Mouse (Mus musculus): ENCODE data around the gene Birc5. TPM values are rescaled to one million over a fixed set of nuclear protein-coding genes. Genes with fewer than 3 reads are reported as not detected.
A peak's percentile ranks its signal among the peaks of the same experiment; 100 is the strongest.

Gene Birc5
- total RNA-seq (2014; rRNA removed) (3.2 and 6.0 TPM in 2 replicates), polyA plus RNA-seq (2015; fragmentation: Nextera tagmentation; extraction: Ambion mirVana) (13.1 and 13.2 TPM in 2 replicates)

DNA sequence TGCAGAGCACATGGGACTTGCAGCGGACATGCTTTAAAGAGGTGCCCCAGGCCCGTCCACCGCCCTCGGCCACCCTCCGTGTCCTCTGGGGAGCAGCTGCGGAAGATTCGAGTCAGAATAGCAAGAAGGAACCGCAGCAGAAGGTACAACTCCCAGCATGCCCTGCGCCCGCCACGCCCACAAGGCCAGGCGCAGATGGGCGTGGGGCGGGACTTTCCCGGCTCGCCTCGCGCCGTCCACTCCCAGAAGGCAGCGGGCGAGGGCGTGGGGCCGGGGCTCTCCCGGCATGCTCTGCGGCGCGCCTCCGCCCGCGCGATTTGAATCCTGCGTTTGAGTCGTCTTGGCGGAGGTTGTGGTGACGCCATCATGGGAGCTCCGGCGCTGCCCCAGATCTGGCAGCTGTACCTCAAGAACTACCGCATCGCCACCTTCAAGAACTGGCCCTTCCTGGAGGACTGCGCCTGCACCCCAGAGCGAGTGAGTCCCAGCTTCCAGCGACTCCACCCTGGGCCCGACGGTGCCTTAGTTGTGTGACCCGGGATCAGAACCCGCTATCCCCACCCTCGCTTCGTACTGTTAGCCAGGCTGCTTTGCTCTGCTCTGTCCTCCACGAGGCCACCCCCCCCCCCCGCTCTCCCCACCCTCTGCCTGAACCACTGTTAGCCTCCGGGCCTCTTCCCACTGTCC is at the start of gene Birc5:
Birc5 (plus strand) TSS at position 267 of the 687 bp plus-strand sequence.
- H3K4me1 ChIP-seq (ENCODE audit: insufficient read depth, low read length), result peaks cover 5% of the 10 kb centered on the region
- H3K27ac ChIP-seq (ENCODE audit: low read depth, low read length), result peak within 1 kb of the TSS; percentile 99
- no peaks in the 10 kb centered on the region for H3K36me3 ChIP-seq (ENCODE audit: insufficient read depth, low read length)
- peak within 1 kb of the TSS; percentile 93 for H3K9ac ChIP-seq (replicated peaks; ENCODE audit: low read length, poor library complexity, severe bottlenecking)
- H3K27me3 ChIP-seq (ENCODE audit: insufficient read depth, low read length), result no peaks in the 10 kb centered on the region
- 0% methylated on average over 50 of the region's 51 CpGs for whole genome bisulfite sequencing
- no peaks in the 10 kb centered on the region for H3K9me3 ChIP-seq (ENCODE audit: low read length)
- ATAC-seq (ENCODE audit: low FRiP score) (peak; percentile 95), DNase-seq (ENCODE audit: low spot score) (peak; percentile 97)
- peak within 1 kb of the TSS; percentile 60 for H3K4me3 ChIP-seq (ENCODE audit: low read depth, low read length)
- TF ChIP-seq CTCF (IDR thresholded peaks at IDR 0.05), result no peak
- peak within 1 kb of the TSS; percentile 95 for H3K4me2 ChIP-seq (ENCODE audit: low read depth, low read length, poor library complexity, severe bottlenecking)

GRCm38 (mm10) chr11:117800038-117800437 is 49.0 kb upstream of the Birc5 start:
- DNase-seq (ENCODE audit: low spot score) (no peak), ATAC-seq (ENCODE audit: low FRiP score) (no peak)
- no peaks in the 10 kb centered on the region for H3K4me1 ChIP-seq (ENCODE audit: insufficient read depth, low read length)
- no peak overlapping the region for H3K4me3 ChIP-seq (ENCODE audit: low read depth, low read length)
- H3K9ac ChIP-seq (replicated peaks; ENCODE audit: low read length, poor library complexity, severe bottlenecking), result no peak overlapping the region
- H3K27me3 ChIP-seq (ENCODE audit: insufficient read depth, low read length), result no peaks in the 10 kb centered on the region
- H3K36me3 ChIP-seq (ENCODE audit: insufficient read depth, low read length), result no peaks in the 10 kb centered on the region
- WGBS, result 78% methylated on average over 7 of the region's 7 CpGs
- no peak overlapping the region for H3K27ac ChIP-seq (ENCODE audit: low read depth, low read length)
- TF ChIP-seq CTCF (IDR thresholded peaks at IDR 0.05), result no peak
- no peaks in the 10 kb centered on the region for H3K9me3 ChIP-seq (ENCODE audit: low read length)
- no peak overlapping the region for H3K4me2 ChIP-seq (ENCODE audit: low read depth, low read length, poor library complexity, severe bottlenecking)

DNA sequence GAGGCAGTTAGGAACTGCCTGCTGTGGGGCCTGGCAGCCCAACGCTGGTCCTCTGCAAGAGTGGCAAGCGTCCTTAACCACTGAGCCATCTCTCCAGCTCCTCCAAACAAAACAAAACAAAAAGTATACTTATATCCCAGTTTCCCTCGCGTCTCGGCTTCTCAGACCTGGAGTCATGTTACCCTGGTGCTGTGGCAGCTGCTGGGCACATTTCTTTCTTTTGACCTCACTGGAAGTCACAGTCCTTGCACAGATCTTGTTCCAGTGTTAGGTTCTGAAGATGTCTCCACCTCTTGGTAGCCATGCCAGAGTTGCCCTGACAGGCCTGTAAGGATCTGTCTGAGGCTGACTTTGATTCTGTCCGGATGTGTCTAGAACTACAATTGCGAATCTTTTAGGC is 47.4 kb upstream of the Birc5 start:
- no peak for ATAC-seq (ENCODE audit: low FRiP score)

DNA sequence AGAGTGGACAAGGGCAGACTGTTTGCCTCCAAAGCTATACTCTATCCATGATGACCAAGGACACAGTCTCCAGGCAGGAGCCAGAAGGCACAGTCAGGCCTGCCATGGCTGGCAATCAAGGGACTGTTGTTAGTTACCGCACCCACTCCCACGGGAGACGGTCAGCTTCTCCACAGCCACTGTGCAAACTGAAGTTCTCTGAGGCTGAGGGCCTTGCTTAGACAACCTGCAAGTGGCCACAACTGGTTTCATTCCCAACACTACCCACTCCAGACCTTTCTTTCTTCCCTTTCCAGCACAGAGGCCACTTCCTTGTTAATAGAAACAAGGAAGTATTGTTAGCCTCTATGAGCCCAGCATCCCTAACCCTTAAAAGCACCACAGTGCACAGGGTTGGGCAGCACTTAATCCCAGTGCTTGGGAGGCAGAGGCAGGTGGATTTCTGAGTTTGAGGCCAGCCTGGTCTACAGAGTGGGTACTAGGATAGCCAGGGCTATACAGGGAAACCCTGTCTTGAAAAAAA is 45.8 kb upstream of the Birc5 start:
- TF ChIP-seq CTCF (IDR thresholded peaks at IDR 0.05), result no peak
- ATAC-seq (ENCODE audit: low FRiP score), result no peak
- H3K9me3 ChIP-seq (ENCODE audit: low read length), result no peaks in the 10 kb centered on the region
- no peaks in the 10 kb centered on the region for H3K27me3 ChIP-seq (ENCODE audit: insufficient read depth, low read length)
- WGBS, result 98% methylated on average over 3 of the region's 3 CpGs
- no peaks in the 10 kb centered on the region for H3K36me3 ChIP-seq (ENCODE audit: insufficient read depth, low read length)
- DNase-seq (ENCODE audit: low spot score), result no peak
- no peak overlapping the region for H3K4me3 ChIP-seq (ENCODE audit: low read depth, low read length)
- no peak overlapping the region for H3K9ac ChIP-seq (replicated peaks; ENCODE audit: low read length, poor library complexity, severe bottlenecking)
- no peak overlapping the region for H3K4me2 ChIP-seq (ENCODE audit: low read depth, low read length, poor library complexity, severe bottlenecking)
- no peaks in the 10 kb centered on the region for H3K4me1 ChIP-seq (ENCODE audit: insufficient read depth, low read length)
- no peak overlapping the region for H3K27ac ChIP-seq (ENCODE audit: low read depth, low read length)

More for the DNA sequence above, 47.4 kb upstream of the Birc5 start:
- H3K4me3 ChIP-seq (ENCODE audit: low read depth, low read length), result no peak overlapping the region
- no peaks in the 10 kb centered on the region for H3K4me1 ChIP-seq (ENCODE audit: insufficient read depth, low read length)
- H3K9ac ChIP-seq (replicated peaks; ENCODE audit: low read length, poor library complexity, severe bottlenecking), result no peak overlapping the region
- no peaks in the 10 kb centered on the region for H3K36me3 ChIP-seq (ENCODE audit: insufficient read depth, low read length)
- TF ChIP-seq CTCF (IDR thresholded peaks at IDR 0.05), result no peak
- no peaks in the 10 kb centered on the region for H3K27me3 ChIP-seq (ENCODE audit: insufficient read depth, low read length)
- WGBS, result 79% methylated on average over 7 of the region's 7 CpGs
- no peak overlapping the region for H3K4me2 ChIP-seq (ENCODE audit: low read depth, low read length, poor library complexity, severe bottlenecking)
- H3K9me3 ChIP-seq (ENCODE audit: low read length), result no peaks in the 10 kb centered on the region
- no peak for DNase-seq (ENCODE audit: low spot score)
- no peak overlapping the region for H3K27ac ChIP-seq (ENCODE audit: low read depth, low read length)

DNA sequence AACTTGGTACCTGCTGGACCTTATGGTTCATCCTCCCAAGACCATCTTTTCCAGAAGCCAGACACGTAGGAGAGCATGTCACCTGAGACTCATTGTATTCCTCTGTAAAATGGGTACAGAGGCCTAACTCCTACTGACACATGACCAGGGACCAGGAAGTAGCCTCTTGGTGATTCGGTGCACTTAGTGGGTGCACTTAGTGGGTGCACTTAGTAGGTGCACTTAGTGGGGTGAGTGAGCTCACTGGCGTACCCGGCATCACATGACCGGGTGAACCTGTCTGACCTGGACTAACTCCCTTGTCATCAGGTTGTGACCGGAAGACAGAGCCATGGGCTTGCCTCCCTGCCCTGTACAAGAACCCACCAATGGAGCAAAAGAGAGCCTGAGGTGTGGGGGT is 42.3 kb upstream of the Birc5 start:
- 91% methylated on average over 6 of the region's 6 CpGs for WGBS
- H3K27me3 ChIP-seq (ENCODE audit: insufficient read depth, low read length), result peaks cover 10% of the 10 kb centered on the region; the same call in 1 of the 2 replicates
- ATAC-seq (ENCODE audit: low FRiP score), result no peak

More for the DNA sequence above, 42.3 kb upstream of the Birc5 start:
- Histone ChIP-seq H3K4me2 (ENCODE audit: low read depth, low read length, poor library complexity, severe bottlenecking) (no peak overlapping the region), H3K36me3 (ENCODE audit: insufficient read depth, low read length) (no peaks in the 10 kb centered on the region), H3K4me3 (ENCODE audit: low read depth, low read length) (no peak overlapping the region), H3K4me1 (ENCODE audit: insufficient read depth, low read length) (no peaks in the 10 kb centered on the region), H3K9me3 (ENCODE audit: low read length) (no peaks in the 10 kb centered on the region), H3K27ac (ENCODE audit: low read depth, low read length) (no peak overlapping the region), H3K9ac (replicated peaks; ENCODE audit: low read length, poor library complexity, severe bottlenecking) (no peak overlapping the region)
- DNase-seq (ENCODE audit: low spot score), result no peak
- TF ChIP-seq CTCF (IDR thresholded peaks at IDR 0.05), result no peak
